Mouse (Mus musculus): ENCODE data around the gene Spata21. TPM values are rescaled to one million over a fixed set of nuclear protein-coding genes. Genes with fewer than 3 reads are reported as not detected.
A peak's percentile ranks its signal among the peaks of the same experiment; 100 is the strongest.
"Not testable (repeated sequence)": the region's sequence is repeated elsewhere in the genome, so short reads cannot be mapped to it uniquely, and the experiment has no call there.

Gene Spata21
- total RNA-seq, 2 experiments from 2014 or later = 0.43 to 0.79 TPM

GRCm38 (mm10) chr4:141118691-141119090, 30.6 kb downstream of the Spata21 start:
- intact Hi-C loops (cut with DNase I) = no loop called here
- no peak for DNase-seq (ENCODE audit: low spot score in 2 of 2)

GRCm38 (mm10) chr4:141120700-141121099, 32.6 kb downstream of the Spata21 start:
- intact Hi-C loops (cut with DNase I) = no loop called here
- DNase-seq (ENCODE audit: low spot score in 2 of 2) = peak; percentile 65 to 70

- DNase-seq (ENCODE audit: low spot score in 2 of 2) = no peak
- intact Hi-C loops (cut with DNase I) = no loop called here
Measured at GRCm38 (mm10) chr4:141122663-141123062, 34.5 kb downstream of the Spata21 start.

- DNase-seq (ENCODE audit: low spot score in 2 of 2) = no peak
- intact Hi-C loops (cut with DNase I) = no loop called here
Measured at GRCm38 (mm10) chr4:141123065-141123464, 34.9 kb downstream of the Spata21 start.

GRCm38 (mm10) chr4:141129190-141129710, 41.1 kb downstream of the Spata21 start:
- no peak for DNase-seq (ENCODE audit: low spot score in 2 of 2)
- intact Hi-C loops (cut with DNase I) = no loop called here

GRCm38 (mm10) chr4:141130704-141131342, 42.7 kb downstream of the Spata21 start:
- DNase-seq (ENCODE audit: low spot score in 2 of 2) = no peak
- intact Hi-C loops (cut with DNase I) = no loop called here

- DNase-seq (ENCODE audit: low spot score in 2 of 2) = no peak
- intact Hi-C loops (cut with DNase I) = no loop called here
Measured at GRCm38 (mm10) chr4:141131531-141132061, 43.5 kb downstream of the Spata21 start.

GRCm38 (mm10) chr4:141132191-141132590, 44.1 kb downstream of the Spata21 start:
- intact Hi-C loops (cut with DNase I) = no loop called here
- DNase-seq (ENCODE audit: low spot score in 2 of 2) = no peak

- intact Hi-C loops (cut with DNase I) = no loop called here
- DNase-seq (ENCODE audit: low spot score in 2 of 2) = no peak
Measured at GRCm38 (mm10) chr4:141133227-141133626, 45.1 kb downstream of the Spata21 start.

GRCm38 (mm10) chr4:141134031-141134441, 45.9 kb downstream of the Spata21 start:
- intact Hi-C loops (cut with DNase I) = no loop called here
- peak in 1 of 2 experiments; percentile 25 for DNase-seq (ENCODE audit: low spot score in 2 of 2)

- no peak for DNase-seq (ENCODE audit: low spot score in 2 of 2)
- intact Hi-C loops (cut with DNase I) = loop anchor here (5.0 kb wide), 1 partner anchor 58 kb away; the partner anchor contains the start of gene Necap2
Measured at GRCm38 (mm10) chr4:141134751-141135530, 46.8 kb downstream of the Spata21 start.

- no peak for DNase-seq (ENCODE audit: low spot score in 2 of 2)
- intact Hi-C loops (cut with DNase I) = loop anchor here (5.0 kb wide), 1 partner anchor 59 kb away; the partner anchor contains the start of gene Necap2
Measured at GRCm38 (mm10) chr4:141136126-141136525, 48.0 kb downstream of the Spata21 start.

- intact Hi-C loops (cut with DNase I) = loop anchor here (5.0 kb wide), 1 partner anchor 60 kb away; the partner anchor contains the start of gene Necap2
Measured at GRCm38 (mm10) chr4:141137740-141138139, 49.6 kb downstream of the Spata21 start.

GRCm38 (mm10) chr4:141138425-141139115, 50.4 kb downstream of the Spata21 start:
- no peak for DNase-seq (ENCODE audit: low spot score in 2 of 2)
- intact Hi-C loops (cut with DNase I) = loop anchor here (5.0 kb wide), 1 partner anchor 61 kb away; the partner anchor contains the start of gene Necap2

More at GRCm38 (mm10) chr4:141137740-141138139, 49.6 kb downstream of the Spata21 start:
- not testable (repeated sequence) for DNase-seq (ENCODE audit: low spot score in 2 of 2)

GRCm38 (mm10) chr4:141139116-141139970, 51.2 kb downstream of the Spata21 start, which contains the start of gene Szrd1:
TSS of gene Szrd1 (minus strand) at chr4:141139775.
- intact Hi-C loops (cut with DNase I) = loop anchor here (5.0 kb wide), 1 partner anchor 62 kb away; the partner anchor contains the start of gene Necap2
- DNase-seq (ENCODE audit: low spot score in 2 of 2) = peak; percentile 98 to 99

GRCm38 (mm10) chr4:141140354-141140753, 52.2 kb downstream of the Spata21 start:
- DNase-seq (ENCODE audit: low spot score in 2 of 2) = not testable (repeated sequence)
- intact Hi-C loops (cut with DNase I) = loop anchor here (5.0 to 10.0 kb wide), 2 partner anchors 104 to 127 kb away; no protein-coding TSS in a partner anchor

- no peak for DNase-seq (ENCODE audit: low spot score in 2 of 2)
Measured at GRCm38 (mm10) chr4:141140967-141141366, 52.8 kb downstream of the Spata21 start.

GRCm38 (mm10) chr4:141142285-141142811, 54.2 kb downstream of the Spata21 start:
- DNase-seq (ENCODE audit: low spot score in 2 of 2) = peak; percentile 66 to 79
- intact Hi-C loops (cut with DNase I) = loop anchor here (1.0 to 10.0 kb wide), 3 partner anchors 102 to 221 kb away; no protein-coding TSS in a partner anchor

More at GRCm38 (mm10) chr4:141140967-141141366, 52.8 kb downstream of the Spata21 start:
- intact Hi-C loops (cut with DNase I) = loop anchor here (5.0 to 10.0 kb wide), 2 partner anchors 104 to 126 kb away; no protein-coding TSS in a partner anchor
